Mouse (Mus musculus) liver, embryonic 13.5 days (tissue): ENCODE measurements around the gene Gpr152. TPM values are rescaled to one million over a fixed set of nuclear protein-coding genes. Genes with fewer than 3 reads are reported as not detected.

Experiments
- ATAC-seq: fragments of 200-750 bp; cut with Nextera tagmentation; 2 replicates; pipeline ENCODE4 v1.8.0; 2017; ENCODE audit warnings: low read depth, mild to moderate bottlenecking, moderate number of reproducible peaks, moderate library complexity
- DNase-seq: peaks from one replicate; pipeline ENCODE4 v3.0.0; 2022
- H3K27ac ChIP-seq: fragments of 300-500 bp; sonication (generic); 2 replicates; pipeline ENCODE4 v1.5.1; 2015; ENCODE audit warnings: moderate library complexity, mild to moderate bottlenecking, inconsistent platforms
- H3K27me3 ChIP-seq: fragments of 300-500 bp; sonication (generic); 2 replicates; pipeline ENCODE4 v1.6.1; 2015; ENCODE audit warnings: mild to moderate bottlenecking, inconsistent platforms
- H3K36me3 ChIP-seq: fragments of 300-500 bp; sonication (generic); 2 replicates; pipeline ENCODE4 v1.6.1; 2015; ENCODE audit warnings: mild to moderate bottlenecking, inconsistent platforms
- H3K4me1 ChIP-seq: fragments of 300-500 bp; sonication (generic); replicated peaks from 2 replicates; pipeline ENCODE4 v1.6.1; 2015; ENCODE audit warnings: inconsistent platforms
- H3K4me2 ChIP-seq: fragments of 300-500 bp; sonication (generic); 2 replicates; pipeline ENCODE4 v1.6.1; 2015; ENCODE audit warnings: inconsistent platforms, mild to moderate bottlenecking, moderate library complexity
- H3K4me3 ChIP-seq: fragments of 300-500 bp; sonication (generic); replicated peaks from 2 replicates; pipeline ENCODE4 v1.5.1; 2015; ENCODE audit warnings: mild to moderate bottlenecking, inconsistent platforms
- H3K9ac ChIP-seq: fragments of 300-500 bp; sonication (generic); 2 replicates; pipeline ENCODE4 v1.6.1; 2015; ENCODE audit warnings: mild to moderate bottlenecking, inconsistent platforms
- H3K9me3 ChIP-seq: fragments of 300-500 bp; sonication (generic); replicated peaks from 2 replicates; pipeline ENCODE4 v1.6.1; 2016; ENCODE audit warnings: inconsistent platforms
- WGBS: fragments of 180-500 bp; shearing (Covaris S2); methylation state at CpG from one replicate; pipeline ENCODE4 v1.1.7; 2015; ENCODE audit not compliant: insufficient replicate concordance; 5-methylcytosine and 5-hydroxymethylcytosine counted together
- polyA plus RNA-seq: library from polyadenylated mRNA; unstranded; fragments of >200 nt; fragmentation: Nextera tagmentation; extraction: Ambion mirVana; gene quantifications from 2 replicates; pipeline ENCODE4 v1.2.1, GENCODE M21; 2015

The Gpr152 gene
- polyA plus RNA-seq, 1 experiment from 2014 or later, result not detected

DNA sequence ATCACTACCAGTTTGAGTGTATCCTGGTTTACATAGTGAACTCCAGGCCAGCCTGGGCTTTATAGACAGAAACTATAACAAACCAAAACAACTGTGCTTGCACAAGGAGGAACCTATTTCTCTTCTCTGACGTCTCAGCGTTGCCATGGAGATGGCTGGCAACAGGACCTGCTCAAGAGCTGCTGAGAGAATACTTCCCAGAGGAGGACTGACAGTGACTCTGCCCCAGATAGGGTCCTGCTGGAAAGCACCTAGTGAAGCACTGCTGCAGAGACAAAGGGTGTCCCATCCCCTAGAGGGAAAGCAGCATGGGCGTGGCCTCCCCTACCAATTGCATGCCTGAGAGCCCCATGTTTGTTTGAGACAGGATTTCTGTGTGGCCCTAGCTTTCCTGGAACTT, 42.3 kb downstream of the Gpr152 start:
- Histone ChIP-seq H3K9ac (no peak overlapping the region), H3K4me2 (no peak overlapping the region), H3K27me3 (no peaks in the 10 kb centered on the region), H3K9me3 (no peaks in the 10 kb centered on the region), H3K4me1 (peaks cover 22% of the 10 kb centered on the region), H3K27ac (no peak overlapping the region), H3K36me3 (no peaks in the 10 kb centered on the region), H3K4me3 (no peak overlapping the region)
- no peak for DNase-seq
- WGBS, result 42% methylated on average over 3 of the region's 3 CpGs
- ATAC-seq, result no peak

DNA sequence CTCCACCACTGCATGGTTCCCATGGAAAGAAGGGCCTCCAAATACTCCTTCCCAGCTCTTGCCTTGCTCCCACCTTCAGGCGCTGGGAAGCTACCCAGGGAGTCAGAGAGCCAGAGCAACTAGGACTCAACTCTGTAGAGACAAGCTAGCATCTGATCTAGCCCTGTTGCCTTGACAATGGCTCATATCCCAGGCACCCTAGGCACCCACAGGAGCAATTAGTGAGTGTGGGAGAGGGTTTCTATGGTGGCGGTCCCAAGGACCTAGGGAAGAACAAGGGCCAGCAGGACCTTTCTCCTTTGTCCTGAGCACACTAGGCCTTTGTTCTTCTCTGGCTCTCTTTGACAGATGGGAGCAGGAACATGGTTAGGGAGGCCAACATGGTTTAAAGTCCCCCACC, 44.1 kb downstream of the Gpr152 start:
- DNase-seq (no peak), ATAC-seq (no peak)
- Histone ChIP-seq H3K36me3 (no peaks in the 10 kb centered on the region), H3K4me1 (peaks cover 22% of the 10 kb centered on the region), H3K4me3 (no peak overlapping the region), H3K4me2 (no peak overlapping the region), H3K9me3 (no peaks in the 10 kb centered on the region), H3K9ac (no peak overlapping the region), H3K27me3 (no peaks in the 10 kb centered on the region), H3K27ac (no peak overlapping the region)
- WGBS, result 63% methylated on average over 2 of the region's 2 CpGs

DNA sequence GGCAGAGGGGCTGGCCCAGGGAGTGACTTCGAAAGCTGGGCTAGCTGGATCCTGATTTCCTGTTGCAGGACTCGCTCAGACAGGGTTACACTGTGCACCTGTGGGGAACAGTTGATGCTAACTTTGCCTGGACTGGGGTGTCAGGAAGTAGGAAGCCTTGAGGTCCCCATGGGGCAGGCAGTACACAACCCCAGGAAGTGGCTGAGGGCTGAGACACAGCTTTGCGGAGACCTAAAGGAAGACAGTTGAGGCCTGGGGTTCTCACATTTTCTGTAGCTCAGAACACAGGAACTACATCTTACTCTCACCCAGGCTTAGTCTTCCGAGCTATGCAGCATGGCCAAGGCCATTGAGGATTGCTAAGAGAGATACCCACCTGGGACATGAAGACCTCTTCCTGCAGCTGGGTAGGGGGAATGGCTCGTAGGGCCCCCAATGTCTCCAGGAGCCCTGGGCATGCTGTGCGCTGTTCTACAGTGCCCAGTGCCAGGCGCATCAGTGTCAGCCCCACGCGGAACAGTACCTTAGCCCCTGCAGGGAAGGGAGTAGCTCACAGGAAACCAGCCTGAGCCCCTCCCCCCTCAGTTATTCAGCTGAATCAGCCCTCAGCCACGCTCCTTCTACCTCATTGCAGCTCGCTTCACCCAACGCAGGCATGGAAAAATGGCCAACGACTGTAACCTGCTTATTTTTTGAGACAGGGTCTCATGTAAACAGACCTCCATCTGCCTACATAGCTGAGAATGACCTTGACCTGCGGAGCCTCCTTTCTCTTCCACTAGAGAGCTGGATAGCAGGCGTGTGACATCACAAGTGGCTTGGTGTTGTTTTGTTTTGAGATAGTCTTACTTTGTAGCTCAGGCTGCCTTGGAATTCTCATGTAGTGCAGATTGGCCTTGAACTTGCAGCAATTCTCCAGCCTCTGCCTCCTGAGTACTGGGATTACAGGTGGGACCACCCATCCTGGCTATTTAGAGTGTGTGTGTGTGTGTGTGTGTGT, 45.7 kb downstream of the Gpr152 start:
- Histone ChIP-seq H3K36me3 (no peaks in the 10 kb centered on the region), H3K9me3 (no peaks in the 10 kb centered on the region), H3K27me3 (no peaks in the 10 kb centered on the region), H3K27ac (peak overlapping the region; percentile 68), H3K4me2 (peak overlapping the region; percentile 28; the same call in 1 of the 2 replicates), H3K9ac (no peak overlapping the region), H3K4me1 (peaks cover 25% of the 10 kb centered on the region), H3K4me3 (no peak overlapping the region)
- no peak for DNase-seq
- WGBS, result 28% methylated on average over 15 of the region's 15 CpGs
- peak; percentile 46 for ATAC-seq

DNA sequence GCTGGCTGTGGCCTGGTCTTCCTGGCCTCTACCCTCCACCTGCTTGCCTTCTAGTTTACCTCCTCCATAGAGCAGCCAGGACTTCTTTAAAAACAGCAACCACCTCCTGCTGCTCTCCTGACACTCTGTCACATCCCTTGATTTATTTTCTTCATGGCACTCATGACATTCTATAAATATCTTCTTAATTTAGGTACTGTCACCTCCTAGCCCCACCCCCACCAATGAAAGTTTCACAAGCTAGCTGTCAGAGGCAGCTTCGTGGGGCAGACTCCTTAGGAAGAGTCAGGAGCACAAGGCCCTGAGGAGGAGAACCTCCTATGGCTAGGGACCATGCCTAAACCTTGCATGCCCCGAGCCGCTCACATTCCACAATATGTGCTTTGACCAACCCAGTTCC, 47.7 kb downstream of the Gpr152 start:
- no peak overlapping the region for H3K4me3 ChIP-seq
- no peak overlapping the region for H3K27ac ChIP-seq
- no peaks in the 10 kb centered on the region for H3K27me3 ChIP-seq
- H3K9ac ChIP-seq, result no peak overlapping the region
- 72% methylated on average over 3 of the region's 3 CpGs for WGBS
- peaks cover 35% of the 10 kb centered on the region for H3K4me1 ChIP-seq
- no peaks in the 10 kb centered on the region for H3K9me3 ChIP-seq
- no peak overlapping the region for H3K4me2 ChIP-seq
- DNase-seq (no peak), ATAC-seq (no peak)
- H3K36me3 ChIP-seq, result no peaks in the 10 kb centered on the region

DNA sequence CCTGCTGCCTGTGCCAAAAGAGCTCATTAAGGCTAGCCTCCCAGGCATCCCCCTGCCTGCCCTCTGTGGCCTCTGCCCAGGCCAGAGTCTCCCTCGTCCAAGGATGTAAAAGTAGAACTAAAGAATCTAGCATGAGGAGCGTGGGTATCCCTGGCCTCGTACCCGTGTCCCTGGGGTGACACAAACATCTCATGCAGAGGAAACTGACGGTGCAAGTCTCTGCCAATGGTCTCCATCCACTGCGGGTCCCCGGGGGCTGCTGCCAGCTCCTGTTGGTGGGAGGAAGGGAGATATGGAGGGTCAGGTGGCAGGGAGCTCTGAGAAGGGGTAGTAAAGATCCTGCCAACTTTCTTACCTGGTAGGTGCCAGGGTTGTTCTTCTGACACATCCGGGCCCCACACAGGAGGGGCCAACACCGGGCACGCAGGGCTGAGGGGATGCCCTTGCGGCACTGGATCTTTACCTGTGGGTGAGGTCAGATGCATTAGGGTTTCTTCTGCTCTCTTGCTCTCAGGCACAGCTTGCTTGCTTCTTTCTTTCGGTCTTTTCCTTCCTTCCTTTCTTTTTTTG, 49.5 kb downstream of the Gpr152 start:
- H3K27me3 ChIP-seq, result no peaks in the 10 kb centered on the region
- WGBS, result 86% methylated on average over 12 of the region's 12 CpGs
- DNase-seq, result no peak

DNA sequence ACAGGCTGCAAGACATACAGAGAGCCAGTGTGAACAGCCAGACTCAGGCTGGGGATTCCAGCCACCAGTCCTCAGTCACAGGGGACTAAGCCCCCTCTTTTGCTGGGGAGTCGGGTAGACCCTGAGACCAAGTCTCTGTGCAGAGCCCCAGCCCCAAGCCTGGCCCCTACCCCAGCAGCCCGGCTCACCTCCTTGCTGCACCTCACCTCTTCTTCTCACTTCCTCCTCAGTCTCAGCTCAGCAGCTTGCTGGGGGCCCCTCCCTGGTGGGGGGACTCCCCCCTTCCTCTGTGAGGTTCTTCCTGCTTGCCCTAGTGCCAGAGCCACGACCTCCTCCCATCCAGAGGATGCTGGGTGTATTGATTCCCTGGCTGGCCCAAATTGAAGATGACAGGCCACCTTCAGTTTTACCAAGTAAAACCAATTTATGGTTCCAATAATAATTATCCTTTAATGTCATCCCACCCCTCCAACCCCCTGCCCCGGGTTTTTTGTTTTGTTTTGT, 51.3 kb downstream of the Gpr152 start, which contains the start of gene Tbc1d10c:
Tbc1d10c (minus strand) TSS at position 454 of the 504 bp plus-strand sequence.
- Histone ChIP-seq H3K36me3 (peaks cover 29% of the 10 kb centered on the region), H3K9ac (peak within 1 kb of the TSS; percentile 97), H3K4me3 (peak within 1 kb of the TSS; percentile 93), H3K27me3 (no peaks in the 10 kb centered on the region), H3K27ac (peak within 1 kb of the TSS; percentile 91), H3K4me2 (peak within 1 kb of the TSS; percentile 90), H3K9me3 (no peaks in the 10 kb centered on the region), H3K4me1 (peaks cover 56% of the 10 kb centered on the region)
- DNase-seq (no peak), ATAC-seq (no peak)
- WGBS, result 26% methylated on average over 4 of the region's 4 CpGs

More for the DNA sequence above, 49.5 kb downstream of the Gpr152 start:
- Histone ChIP-seq H3K27ac (no peak overlapping the region), H3K4me1 (peaks cover 53% of the 10 kb centered on the region), H3K36me3 (peaks cover 12% of the 10 kb centered on the region), H3K9ac (no peak overlapping the region), H3K9me3 (no peaks in the 10 kb centered on the region), H3K4me2 (no peak overlapping the region), H3K4me3 (no peak overlapping the region)
- ATAC-seq, result no peak

DNA sequence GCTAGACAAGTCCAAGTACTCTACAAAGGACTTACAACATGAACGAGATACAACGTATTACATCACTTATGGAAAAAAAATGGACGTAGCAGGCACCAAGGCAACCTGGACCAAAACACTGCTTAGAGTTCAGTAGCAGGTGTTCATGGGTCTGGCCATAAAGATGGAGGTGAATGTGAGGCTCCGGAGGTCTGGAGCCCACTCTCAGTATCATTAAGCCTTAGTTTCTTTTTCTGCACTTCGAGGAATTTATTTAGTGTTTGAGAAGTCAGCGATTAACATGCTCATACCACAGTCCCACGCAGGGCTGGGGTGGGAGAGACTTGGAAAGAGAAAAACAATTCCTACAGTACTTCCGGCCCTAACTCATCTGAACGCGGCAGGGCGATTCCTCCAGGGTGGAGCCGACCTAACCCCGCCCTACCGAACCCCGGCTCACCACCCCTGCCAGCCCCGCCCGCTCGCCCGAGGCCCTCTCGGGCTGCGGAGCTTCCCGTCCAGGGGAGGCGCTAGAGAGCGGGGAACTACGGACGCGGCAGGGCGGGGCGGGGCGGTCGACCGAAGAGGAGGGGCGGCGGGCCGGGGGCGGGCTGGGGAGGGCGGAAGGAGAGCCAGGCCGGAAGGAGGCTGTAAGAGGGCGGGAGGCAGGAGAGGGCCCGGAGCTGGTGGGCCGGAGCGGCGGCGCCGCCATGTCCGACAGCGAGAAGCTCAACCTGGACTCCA, 52.1 kb downstream of the Gpr152 start, which contains the start of gene Ppp1ca:
Ppp1ca (plus strand) TSS at position 538 of the 723 bp plus-strand sequence.
- WGBS, result 3% methylated on average over 38 of the region's 47 CpGs
- H3K9me3 ChIP-seq, result no peaks in the 10 kb centered on the region
- peaks cover 37% of the 10 kb centered on the region for H3K36me3 ChIP-seq
- no peaks in the 10 kb centered on the region for H3K27me3 ChIP-seq
- peak within 1 kb of the TSS; percentile 90 for H3K4me2 ChIP-seq
- H3K9ac ChIP-seq, result peak within 1 kb of the TSS; percentile 97
- peak within 1 kb of the TSS; percentile 91 for H3K27ac ChIP-seq
- H3K4me1 ChIP-seq, result peaks cover 60% of the 10 kb centered on the region
- H3K4me3 ChIP-seq, result peak within 1 kb of the TSS; percentile 93
- ATAC-seq (peak; percentile 93), DNase-seq (peak; percentile 95)

DNA sequence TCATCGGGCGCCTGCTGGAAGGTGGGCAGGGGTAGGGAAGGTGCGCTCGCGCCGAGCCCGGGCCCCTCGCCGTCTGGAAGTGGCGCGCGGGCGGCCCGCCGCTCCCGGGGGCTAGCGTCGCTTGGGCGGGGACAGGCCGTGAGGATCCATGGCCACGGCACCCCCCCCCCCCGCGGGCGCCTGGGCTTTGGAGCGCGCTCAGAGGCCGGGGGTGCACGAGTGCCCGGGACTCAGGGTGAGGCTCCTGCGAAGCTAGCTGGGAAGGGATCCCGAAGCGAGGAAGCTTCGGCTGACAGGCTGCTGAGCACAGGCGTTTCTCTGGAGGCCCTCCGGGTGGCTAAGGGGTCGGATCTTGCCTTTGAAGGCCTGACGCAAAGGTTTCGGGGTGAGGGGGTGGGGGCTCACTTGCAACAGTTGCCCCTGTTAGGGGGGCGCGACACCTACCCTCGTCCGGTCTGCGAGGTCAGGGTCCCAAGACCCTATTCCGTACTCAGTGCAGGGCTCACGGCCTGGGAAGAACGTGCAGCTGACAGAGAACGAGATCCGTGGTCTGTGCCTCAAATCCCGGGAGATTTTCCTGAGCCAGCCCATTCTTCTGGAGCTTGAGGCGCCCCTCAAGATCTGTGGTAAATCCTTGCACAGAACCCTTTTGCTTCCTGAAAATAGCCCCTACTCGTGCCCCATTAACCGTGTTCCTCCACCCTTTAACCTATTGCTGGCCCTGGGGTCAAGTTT, 52.8 kb downstream of the Gpr152 start:
- Histone ChIP-seq H3K9ac (peak overlapping the region; percentile 97), H3K4me3 (peak overlapping the region; percentile 93), H3K9me3 (no peaks in the 10 kb centered on the region), H3K27ac (peak overlapping the region; percentile 91), H3K27me3 (no peaks in the 10 kb centered on the region), H3K36me3 (peaks cover 45% of the 10 kb centered on the region), H3K4me1 (peaks cover 68% of the 10 kb centered on the region), H3K4me2 (peak overlapping the region; percentile 90)
- peak; percentile 62 for ATAC-seq
- WGBS, result under 1% methylated on average over 51 of the region's 52 CpGs
- no peak for DNase-seq

DNA sequence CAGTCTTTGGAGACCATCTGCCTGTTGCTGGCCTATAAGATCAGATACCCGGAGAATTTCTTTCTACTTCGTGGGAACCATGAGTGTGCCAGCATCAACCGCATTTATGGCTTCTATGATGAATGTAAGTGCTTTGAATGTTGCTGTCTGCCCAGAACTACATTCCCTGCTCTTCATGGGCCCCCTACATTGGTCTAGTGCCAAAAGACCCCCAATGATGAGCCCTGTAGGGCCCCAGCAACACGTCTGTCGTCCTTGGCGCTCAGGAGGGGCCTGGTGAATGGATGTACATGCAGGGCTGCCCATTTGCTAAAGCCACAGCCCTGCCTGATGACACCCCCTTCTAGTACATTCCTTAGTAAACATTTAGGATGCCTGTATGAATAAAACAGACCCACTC, 53.5 kb downstream of the Gpr152 start:
- WGBS, result 50% methylated on average over 6 of the region's 6 CpGs
- peak overlapping the region; percentile 91 for H3K27ac ChIP-seq
- H3K4me2 ChIP-seq, result peak overlapping the region; percentile 90
- no peaks in the 10 kb centered on the region for H3K27me3 ChIP-seq
- ATAC-seq (no peak), DNase-seq (no peak)
- peaks cover 52% of the 10 kb centered on the region for H3K36me3 ChIP-seq
- peaks cover 73% of the 10 kb centered on the region for H3K4me1 ChIP-seq
- peak overlapping the region; percentile 93 for H3K4me3 ChIP-seq
- H3K9ac ChIP-seq, result peak overlapping the region; percentile 97
- H3K9me3 ChIP-seq, result no peaks in the 10 kb centered on the region

DNA sequence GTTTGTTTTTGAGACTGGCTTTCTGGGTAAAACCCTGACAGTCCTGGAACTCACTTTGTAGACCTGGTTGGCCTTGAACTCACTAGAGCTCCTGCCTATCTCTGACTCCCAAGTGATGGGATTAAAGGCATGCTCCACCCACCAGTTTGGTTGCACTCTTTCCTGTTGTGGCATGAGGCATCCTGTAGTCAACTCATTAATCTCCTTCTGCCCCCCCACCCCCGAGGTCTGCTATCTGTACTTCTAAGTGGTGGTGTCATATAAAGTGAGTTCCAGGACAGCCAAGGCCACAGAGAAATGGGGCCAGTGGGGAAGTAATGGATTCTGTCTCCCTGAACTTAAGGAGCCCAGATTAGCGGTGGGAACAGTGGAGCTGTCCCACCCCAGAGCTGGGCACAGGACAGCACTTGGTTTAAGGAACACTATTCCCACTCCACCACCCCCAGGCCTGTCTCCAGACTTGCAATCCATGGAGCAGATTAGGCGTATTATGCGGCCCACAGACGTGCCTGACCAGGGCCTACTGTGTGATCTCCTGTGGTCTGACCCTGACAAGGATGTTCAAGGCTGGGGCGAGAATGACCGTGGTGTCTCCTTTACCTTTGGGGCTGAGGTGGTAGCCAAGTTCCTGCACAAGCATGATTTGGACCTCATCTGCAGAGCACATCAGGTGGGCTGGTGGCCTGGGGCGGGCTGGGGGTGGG, 54.6 kb downstream of the Gpr152 start:
- H3K4me3 ChIP-seq, result no peak overlapping the region
- H3K4me1 ChIP-seq, result peaks cover 79% of the 10 kb centered on the region
- H3K27ac ChIP-seq, result peak overlapping the region; percentile 91; the same call in 1 of the 2 replicates
- peaks cover 61% of the 10 kb centered on the region for H3K36me3 ChIP-seq
- peak overlapping the region; percentile 90 for H3K4me2 ChIP-seq
- H3K9me3 ChIP-seq, result no peaks in the 10 kb centered on the region
- ATAC-seq (no peak), DNase-seq (no peak)
- no peaks in the 10 kb centered on the region for H3K27me3 ChIP-seq
- H3K9ac ChIP-seq, result peak overlapping the region; percentile 97
- WGBS, result 71% methylated on average over 8 of the region's 8 CpGs
